Mouse (Mus musculus): ENCODE data around the gene Susd6. TPM values are rescaled to one million over a fixed set of nuclear protein-coding genes. Genes with fewer than 3 reads are reported as not detected.

The Susd6 gene
- total and polyA plus RNA-seq, 3 experiments = 29.6 to 135 (median 66.6) TPM

DNA sequence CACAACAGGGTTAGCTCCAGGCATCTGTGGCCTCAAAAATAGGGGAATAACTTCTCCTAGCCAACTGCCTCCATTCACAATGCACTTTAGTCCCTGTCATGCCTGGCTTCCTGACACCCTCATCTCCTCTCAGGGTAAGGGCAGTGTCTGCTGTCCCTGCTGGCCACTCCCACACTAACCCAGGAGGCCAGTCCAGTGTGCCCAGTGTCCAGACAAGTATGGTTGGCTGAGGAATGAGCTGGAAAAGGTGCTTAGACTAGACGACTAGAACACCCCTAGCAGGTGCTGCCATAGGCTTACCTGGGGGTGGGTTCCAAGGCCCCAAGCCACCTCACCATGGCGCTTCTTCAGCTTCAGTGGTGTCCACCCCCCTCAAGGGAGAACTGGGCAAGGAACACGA is 88.3 kb downstream of the Susd6 start:
- TF ChIP-seq GATA2 (IDR thresholded peaks at IDR 0.05; ENCODE audit: borderline replicate concordance, low read depth, low read length) (no peak), CTCF (IDR thresholded peaks at IDR 0.05; ENCODE audit: low read depth, low read length) (no peak), TAL1 (conservative IDR thresholded peaks at IDR 0.05; ENCODE audit: low read depth, low read length) (no peak), GATA1 (IDR thresholded peaks at IDR 0.05; ENCODE audit: borderline replicate concordance, low read length) (no peak), POLR2AphosphoS5 (IDR thresholded peaks at IDR 0.05; ENCODE audit: insufficient replicate concordance, low read depth, low read length) (no peak; the same call in 1 of the 2 replicates)
- Histone ChIP-seq H3K9me3 (replicated peaks) (no peaks in the 10 kb centered on the region), H3K4me1 (ENCODE audit: insufficient read depth, low read depth, low read length) (peaks cover 23% of the 10 kb centered on the region; the same call in 1 of the 2 replicates), H3K4me3 (ENCODE audit: low read depth, low read length) (no peak overlapping the region), H3K27me3 (ENCODE audit: insufficient read depth, low read length) (no peaks in the 10 kb centered on the region), H3K36me3 (replicated peaks) (peaks cover 85% of the 10 kb centered on the region)
- no peak for ATAC-seq (ENCODE audit: extremely low read depth, insufficient number of reproducible peaks, low FRiP score, poor library complexity, severe bottlenecking)
- no peak for DNase-seq (ENCODE audit: low spot score)

- peaks cover 79% of the 10 kb centered on the region for H3K36me3 ChIP-seq (replicated peaks)
- no peak overlapping the region for H3K4me3 ChIP-seq (ENCODE audit: low read depth, low read length)
- ATAC-seq (ENCODE audit: extremely low read depth, insufficient number of reproducible peaks, low FRiP score, poor library complexity, severe bottlenecking) (no peak), DNase-seq (ENCODE audit: low spot score) (no peak)
- H3K9me3 ChIP-seq (replicated peaks) = no peaks in the 10 kb centered on the region
- no peaks in the 10 kb centered on the region for H3K27me3 ChIP-seq (ENCODE audit: insufficient read depth, low read length)
- TF ChIP-seq GATA2 (IDR thresholded peaks at IDR 0.05; ENCODE audit: borderline replicate concordance, low read depth, low read length) (no peak), CTCF (IDR thresholded peaks at IDR 0.05; ENCODE audit: low read depth, low read length) (no peak)
- peaks cover 23% of the 10 kb centered on the region; the same call in 1 of the 2 replicates for H3K4me1 ChIP-seq (ENCODE audit: insufficient read depth, low read depth, low read length)
Observed at GRCm38 (mm10) chr12:80879267-80879666, 89.0 kb downstream of the Susd6 start.

DNA sequence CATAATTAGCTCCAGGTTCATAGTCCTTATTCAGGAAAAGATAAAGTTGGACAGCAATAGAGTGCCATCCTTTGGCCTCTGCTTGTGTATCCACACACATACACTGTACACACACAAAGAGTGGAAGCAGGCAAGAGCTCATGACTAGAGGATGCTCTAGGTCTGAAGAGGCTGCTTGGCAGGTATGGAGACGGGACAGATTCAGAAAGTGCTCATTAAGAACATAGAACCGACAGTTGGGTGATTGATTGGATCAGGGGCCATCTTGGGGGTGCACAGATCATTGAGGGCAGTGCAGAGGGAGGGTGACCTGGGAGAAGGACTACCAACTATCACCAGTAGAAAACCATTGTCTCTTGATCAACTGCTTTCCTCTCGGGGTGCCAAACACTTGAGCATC is 90.8 kb downstream of the Susd6 start:
- Histone ChIP-seq H3K9me3 (replicated peaks) (no peaks in the 10 kb centered on the region), H3K4me3 (ENCODE audit: low read depth, low read length) (no peak overlapping the region), H3K4me1 (ENCODE audit: insufficient read depth, low read depth, low read length) (peaks cover 28% of the 10 kb centered on the region), H3K36me3 (replicated peaks) (peaks cover 61% of the 10 kb centered on the region), H3K27me3 (ENCODE audit: insufficient read depth, low read length) (0 out of 2 replicates have a peak, but pooled peaks cover 3% of the 10 kb centered on the region)
- ATAC-seq (ENCODE audit: extremely low read depth, insufficient number of reproducible peaks, low FRiP score, poor library complexity, severe bottlenecking) (no peak), DNase-seq (ENCODE audit: low spot score) (no peak)
- TF ChIP-seq TAL1 (conservative IDR thresholded peaks at IDR 0.05; ENCODE audit: low read depth, low read length) = no peak
- TF ChIP-seq GATA1 (IDR thresholded peaks at IDR 0.05; ENCODE audit: borderline replicate concordance, low read length) = no peak
- TF ChIP-seq CTCF (IDR thresholded peaks at IDR 0.05; ENCODE audit: low read depth, low read length) = no peak
- no peak for TF ChIP-seq GATA2 (IDR thresholded peaks at IDR 0.05; ENCODE audit: borderline replicate concordance, low read depth, low read length)
- no peak for TF ChIP-seq POLR2AphosphoS5 (IDR thresholded peaks at IDR 0.05; ENCODE audit: insufficient replicate concordance, low read depth, low read length)

DNA sequence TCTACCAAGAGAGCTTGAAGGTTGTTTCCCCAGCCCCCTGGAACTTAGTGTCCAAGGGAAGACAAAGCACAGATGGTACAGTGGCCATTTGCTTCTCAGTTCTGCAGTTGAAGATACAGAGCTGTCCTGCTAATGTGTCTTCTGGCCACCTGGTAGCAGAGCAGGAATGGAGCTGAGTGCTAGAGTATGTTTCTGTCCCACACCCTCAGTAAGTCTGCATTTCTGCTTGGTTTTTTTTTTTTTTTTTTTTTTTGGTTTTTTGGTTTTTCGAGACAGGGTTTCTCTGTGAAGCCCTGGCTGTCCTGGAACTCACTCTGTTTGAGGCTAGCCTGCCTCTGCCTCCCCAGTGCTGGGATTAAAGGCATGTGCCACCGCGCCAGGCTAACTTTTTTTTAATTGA is 93.0 kb downstream of the Susd6 start:
- Histone ChIP-seq H3K4me1 (ENCODE audit: insufficient read depth, low read depth, low read length) (peaks cover 30% of the 10 kb centered on the region), H3K36me3 (replicated peaks) (peaks cover 39% of the 10 kb centered on the region), H3K27me3 (ENCODE audit: insufficient read depth, low read length) (0 out of 2 replicates have a peak, but pooled peaks cover 3% of the 10 kb centered on the region), H3K9me3 (replicated peaks) (no peaks in the 10 kb centered on the region), H3K4me3 (ENCODE audit: low read depth, low read length) (no peak overlapping the region)
- ATAC-seq (ENCODE audit: extremely low read depth, insufficient number of reproducible peaks, low FRiP score, poor library complexity, severe bottlenecking) = no peak
- TF ChIP-seq CTCF (IDR thresholded peaks at IDR 0.05; ENCODE audit: low read depth, low read length) (no peak), TAL1 (conservative IDR thresholded peaks at IDR 0.05; ENCODE audit: low read depth, low read length) (no peak), POLR2AphosphoS5 (IDR thresholded peaks at IDR 0.05; ENCODE audit: insufficient replicate concordance, low read depth, low read length) (no peak), GATA1 (IDR thresholded peaks at IDR 0.05; ENCODE audit: borderline replicate concordance, low read length) (no peak), GATA2 (IDR thresholded peaks at IDR 0.05; ENCODE audit: borderline replicate concordance, low read depth, low read length) (no peak)
- no peak for DNase-seq (ENCODE audit: low spot score)

DNA sequence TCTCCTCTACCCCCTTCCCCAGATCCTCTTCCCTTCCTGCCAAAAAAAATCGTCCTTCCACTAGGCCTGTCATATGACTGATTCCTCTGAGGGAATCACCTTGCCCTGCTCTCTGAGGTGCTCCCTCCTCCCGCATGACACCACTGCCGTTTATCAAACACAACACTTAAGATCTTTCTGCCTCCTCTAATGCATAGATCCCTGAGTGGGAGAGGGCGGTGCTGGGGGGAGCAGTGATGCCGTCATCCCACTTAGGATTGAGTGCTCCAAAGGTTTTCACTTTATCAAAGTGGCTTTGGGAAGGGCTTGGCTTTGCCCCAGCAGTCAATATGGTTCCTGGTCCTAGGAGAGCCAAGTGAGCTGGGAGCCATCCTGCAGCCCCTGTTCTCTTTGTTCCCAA is 93.6 kb downstream of the Susd6 start:
- Histone ChIP-seq H3K36me3 (replicated peaks) (peaks cover 33% of the 10 kb centered on the region), H3K4me1 (ENCODE audit: insufficient read depth, low read depth, low read length) (peaks cover 26% of the 10 kb centered on the region), H3K4me3 (ENCODE audit: low read depth, low read length) (no peak overlapping the region), H3K9me3 (replicated peaks) (no peaks in the 10 kb centered on the region), H3K27me3 (ENCODE audit: insufficient read depth, low read length) (0 out of 2 replicates have a peak, but pooled peaks cover 3% of the 10 kb centered on the region)
- no peak for ATAC-seq (ENCODE audit: extremely low read depth, insufficient number of reproducible peaks, low FRiP score, poor library complexity, severe bottlenecking)
- no peak for DNase-seq (ENCODE audit: low spot score)
- TF ChIP-seq GATA2 (IDR thresholded peaks at IDR 0.05; ENCODE audit: borderline replicate concordance, low read depth, low read length) (no peak), POLR2AphosphoS5 (IDR thresholded peaks at IDR 0.05; ENCODE audit: insufficient replicate concordance, low read depth, low read length) (no peak), CTCF (IDR thresholded peaks at IDR 0.05; ENCODE audit: low read depth, low read length) (no peak), TAL1 (conservative IDR thresholded peaks at IDR 0.05; ENCODE audit: low read depth, low read length) (no peak), GATA1 (IDR thresholded peaks at IDR 0.05; ENCODE audit: borderline replicate concordance, low read length) (no peak)

- 0 out of 2 replicates have a peak, but pooled peaks cover 3% of the 10 kb centered on the region for H3K27me3 ChIP-seq (ENCODE audit: insufficient read depth, low read length)
- no peak overlapping the region for H3K4me3 ChIP-seq (ENCODE audit: low read depth, low read length)
- ATAC-seq (ENCODE audit: extremely low read depth, insufficient number of reproducible peaks, low FRiP score, poor library complexity, severe bottlenecking) (no peak), DNase-seq (ENCODE audit: low spot score) (no peak)
- peaks cover 17% of the 10 kb centered on the region for H3K36me3 ChIP-seq (replicated peaks)
- TF ChIP-seq POLR2AphosphoS5 (IDR thresholded peaks at IDR 0.05; ENCODE audit: insufficient replicate concordance, low read depth, low read length) (no peak), GATA2 (IDR thresholded peaks at IDR 0.05; ENCODE audit: borderline replicate concordance, low read depth, low read length) (no peak), TAL1 (conservative IDR thresholded peaks at IDR 0.05; ENCODE audit: low read depth, low read length) (no peak), GATA1 (IDR thresholded peaks at IDR 0.05; ENCODE audit: borderline replicate concordance, low read length) (no peak), CTCF (IDR thresholded peaks at IDR 0.05; ENCODE audit: low read depth, low read length) (no peak)
- H3K4me1 ChIP-seq (ENCODE audit: insufficient read depth, low read depth, low read length) = peaks cover 28% of the 10 kb centered on the region
- peaks cover 7% of the 10 kb centered on the region for H3K9me3 ChIP-seq (replicated peaks)
Observed at GRCm38 (mm10) chr12:80885301-80886288, 95.3 kb downstream of the Susd6 start.

Measured in G1E (cell line).